Mouse (Mus musculus) hindbrain, postnatal 0 days (tissue): ENCODE data around the gene Fbxl22. TPM values are rescaled to one million over a fixed set of nuclear protein-coding genes. Genes with fewer than 3 reads are reported as not detected.

Experiments
- ATAC-seq: fragments of 200-750 bp; cut with Nextera tagmentation; 2 replicates; pipeline ENCODE4 v1.8.0; 2017; ENCODE audit warnings: mild to moderate bottlenecking, moderate TSS enrichment, moderate library complexity
- DNase-seq: peaks from one replicate; pipeline ENCODE4 v3.0.0-alpha.2; 2015; ENCODE audit warnings: low spot score
- H3K27ac ChIP-seq: fragments of 300-500 bp; sonication (generic); 2 replicates; pipeline ENCODE4 v1.5.1; 2014; ENCODE audit warnings: mild to moderate bottlenecking
- H3K27me3 ChIP-seq: fragments of 300-500 bp; sonication (generic); 2 replicates; pipeline ENCODE4 v1.6.1; 2014; ENCODE audit warnings: low read length, mixed read lengths; ENCODE audit not compliant: insufficient read depth
- H3K36me3 ChIP-seq: fragments of 300-500 bp; sonication (generic); 2 replicates; pipeline ENCODE4 v1.6.1; 2014; ENCODE audit warnings: low read length, mixed read lengths; ENCODE audit not compliant: insufficient read depth
- H3K4me1 ChIP-seq: fragments of 300-500 bp; sonication (generic); 2 replicates; pipeline ENCODE4 v1.6.1; 2014; ENCODE audit warnings: antibody characterized with exemption, low read length, mixed read lengths; ENCODE audit not compliant: insufficient read depth
- H3K4me2 ChIP-seq: fragments of 300-500 bp; sonication (generic); 2 replicates; pipeline ENCODE4 v1.6.1; 2014; ENCODE audit warnings: low read depth, mild to moderate bottlenecking, low read length, moderate library complexity, mixed read lengths
- H3K4me3 ChIP-seq: fragments of 300-500 bp; sonication (generic); 2 replicates; pipeline ENCODE4 v1.5.1; 2014; ENCODE audit warnings: low read length
- H3K9ac ChIP-seq: fragments of 300-500 bp; sonication (generic); replicated peaks from 2 replicates; pipeline ENCODE4 v1.6.1; 2014; ENCODE audit warnings: mild to moderate bottlenecking, low read length, moderate library complexity, mixed read lengths
- H3K9me3 ChIP-seq: fragments of 300-500 bp; sonication (generic); 2 replicates; pipeline ENCODE4 v1.6.1; 2016; ENCODE audit warnings: low read length, mixed read lengths
- CTCF ChIP-seq: IDR thresholded peaks from 2 replicates; pipeline ENCODE4 v1.5.1; 2016; ENCODE audit warnings: antibody characterized with exemption, control low read depth, low read depth
- WGBS: fragments of 180-500 bp; shearing (Covaris S2); extraction: QIAGEN DNeasy Blood & Tissue Kit; methylation state at CpG from one replicate; pipeline ENCODE4 v1.1.7; 2014; 5-methylcytosine and 5-hydroxymethylcytosine counted together
- polyA plus RNA-seq: library from polyadenylated mRNA; unstranded; fragments of >200 nt; fragmentation: Nextera tagmentation; extraction: Ambion mirVana; gene quantifications from 2 replicates; pipeline ENCODE4 v1.2.1, GENCODE M21; 2015
- total RNA-seq: library from RNA; depleted of rRNA; stranded (reverse); fragments of >200 nt; gene quantifications from 2 replicates; pipeline ENCODE4 v1.2.3, GENCODE M21; 2014

Gene Fbxl22
- total and polyA plus RNA-seq, 2 experiments from 2014 or later, result 0.26 to 0.63 TPM

DNA sequence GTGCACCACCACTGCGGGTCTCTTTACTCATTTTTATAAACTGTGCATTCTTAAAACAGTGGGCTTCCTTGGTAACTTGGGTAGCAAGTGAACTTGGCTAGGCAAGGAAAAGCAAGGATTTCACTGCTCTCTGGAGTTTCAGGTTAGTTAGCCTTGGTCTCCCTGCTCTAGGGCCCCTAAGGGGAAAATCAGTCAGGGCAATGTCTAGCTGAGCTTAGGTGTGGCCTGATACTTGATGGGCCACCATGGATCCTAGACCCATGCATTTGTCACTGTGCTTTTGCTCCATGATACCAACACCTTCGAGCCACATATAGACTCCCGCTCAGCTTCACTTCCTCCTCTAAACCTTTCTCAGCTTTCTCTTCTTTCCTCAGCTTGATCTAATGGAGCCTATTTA lies 7.2 kb upstream of the Fbxl22 start:
- Histone ChIP-seq H3K36me3 (peaks cover 40% of the 10 kb centered on the region), H3K4me3 (no peak overlapping the region), H3K9ac (no peak overlapping the region), H3K9me3 (no peaks in the 10 kb centered on the region), H3K4me1 (no peaks in the 10 kb centered on the region), H3K27me3 (no peaks in the 10 kb centered on the region), H3K27ac (no peak overlapping the region), H3K4me2 (no peak overlapping the region)
- DNase-seq (no peak), ATAC-seq (no peak)
- no peak for TF ChIP-seq CTCF
- 95% methylated on average over 3 of the region's 3 CpGs for WGBS

DNA sequence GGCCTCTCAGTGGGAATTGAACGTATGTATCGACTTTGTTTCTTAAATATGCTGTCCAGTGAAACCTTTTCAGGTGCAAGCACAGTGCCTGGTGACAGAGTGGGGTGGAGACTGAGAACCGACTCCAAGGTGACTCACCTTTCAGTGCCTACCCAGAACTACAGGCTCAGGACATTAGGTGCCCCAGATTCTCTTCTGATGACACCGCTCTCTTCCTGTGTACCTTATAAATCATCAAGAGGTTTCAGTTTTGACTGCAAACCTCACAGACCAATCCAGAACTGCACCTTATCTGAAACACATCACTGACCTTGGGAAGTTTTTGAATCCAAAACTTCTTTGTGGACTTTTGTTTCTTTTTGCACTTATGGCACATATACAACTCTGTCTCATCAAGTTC lies 5.9 kb upstream of the Fbxl22 start:
- DNase-seq, result no peak
- Histone ChIP-seq H3K4me3 (no peak overlapping the region), H3K9ac (no peak overlapping the region), H3K4me1 (no peaks in the 10 kb centered on the region), H3K9me3 (no peaks in the 10 kb centered on the region), H3K27ac (no peak overlapping the region), H3K36me3 (peaks cover 38% of the 10 kb centered on the region), H3K4me2 (no peak overlapping the region), H3K27me3 (no peaks in the 10 kb centered on the region)
- 92% methylated on average over 4 of the region's 4 CpGs for WGBS
- TF ChIP-seq CTCF, result no peak
- ATAC-seq, result no peak

DNA sequence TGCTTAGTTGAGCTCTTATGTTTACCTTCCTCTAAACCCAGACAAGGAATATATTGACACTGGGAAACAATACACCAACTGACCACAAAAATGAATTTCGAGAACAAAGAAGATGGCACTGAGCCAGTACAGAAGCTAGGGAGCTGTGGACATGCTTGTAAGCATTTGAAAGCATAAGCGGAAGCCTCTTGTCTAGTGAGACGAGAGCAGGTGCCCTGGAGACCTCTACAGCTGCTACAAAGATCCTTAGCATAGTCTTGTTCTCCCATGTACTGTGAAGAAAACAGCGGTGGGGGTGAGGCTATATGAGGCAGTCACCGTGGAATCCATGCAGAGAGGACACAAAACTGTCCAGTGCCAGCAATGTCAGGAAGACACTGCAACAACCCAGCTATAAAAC lies 4.5 kb upstream of the Fbxl22 start:
- DNase-seq (peak; percentile 40), ATAC-seq (no peak)
- TF ChIP-seq CTCF, result no peak
- H3K4me3 ChIP-seq, result no peak overlapping the region
- H3K27me3 ChIP-seq, result no peaks in the 10 kb centered on the region
- no peaks in the 10 kb centered on the region for H3K4me1 ChIP-seq
- no peak overlapping the region for H3K9ac ChIP-seq
- H3K4me2 ChIP-seq, result no peak overlapping the region
- no peak overlapping the region for H3K27ac ChIP-seq
- H3K9me3 ChIP-seq, result no peaks in the 10 kb centered on the region
- 18% methylated on average over 5 of the region's 5 CpGs for WGBS
- H3K36me3 ChIP-seq, result peaks cover 35% of the 10 kb centered on the region

DNA sequence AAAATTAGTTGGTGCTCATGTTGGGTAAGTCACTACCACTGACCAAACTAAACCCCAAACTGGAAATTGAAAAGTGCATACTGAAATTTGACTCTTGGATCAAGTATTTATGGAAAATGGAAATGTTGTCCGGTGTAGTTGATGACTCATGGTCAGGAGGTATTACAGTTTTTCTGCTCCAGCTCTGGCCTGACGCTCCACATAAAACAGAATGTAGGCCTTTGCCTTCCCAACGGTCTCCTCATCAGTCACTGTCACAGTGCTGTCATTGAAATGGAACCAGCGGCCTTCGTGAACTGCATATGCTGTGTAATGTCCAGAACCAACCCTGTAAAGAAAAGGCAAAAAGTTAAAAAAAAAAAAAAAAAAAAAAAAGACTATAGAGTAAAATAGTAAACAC lies 3.9 kb upstream of the Fbxl22 start:
- Histone ChIP-seq H3K9me3 (no peaks in the 10 kb centered on the region), H3K27me3 (no peaks in the 10 kb centered on the region), H3K4me3 (no peak overlapping the region), H3K4me2 (no peak overlapping the region), H3K4me1 (no peaks in the 10 kb centered on the region), H3K9ac (no peak overlapping the region), H3K36me3 (peaks cover 33% of the 10 kb centered on the region), H3K27ac (no peak overlapping the region)
- DNase-seq (no peak), ATAC-seq (no peak)
- WGBS, result 69% methylated on average over 5 of the region's 5 CpGs
- TF ChIP-seq CTCF, result no peak

DNA sequence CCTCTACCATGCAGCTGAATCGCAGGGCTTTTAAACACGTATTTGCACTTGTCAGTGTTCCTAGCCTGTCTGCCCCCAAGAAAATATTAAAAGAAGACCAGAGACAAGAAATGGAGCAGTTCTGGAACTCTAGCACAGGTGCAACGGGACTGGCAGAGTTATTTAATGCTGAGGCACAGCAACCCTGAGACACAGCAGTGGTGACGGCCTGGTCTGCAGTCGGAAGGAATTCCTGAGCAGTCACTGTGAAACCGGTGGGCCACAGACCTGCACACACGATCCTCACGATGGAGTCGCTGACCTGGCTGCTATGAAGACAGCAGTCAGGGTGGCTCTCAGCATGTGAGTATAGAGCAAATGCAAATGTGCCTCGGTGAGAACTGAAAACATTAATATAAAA lies 3.4 kb upstream of the Fbxl22 start:
- no peak for ATAC-seq
- no peaks in the 10 kb centered on the region for H3K9me3 ChIP-seq
- H3K4me1 ChIP-seq, result 0 out of 2 replicates have a peak, but pooled peaks cover under 1% of the 10 kb centered on the region
- no peak overlapping the region for H3K4me2 ChIP-seq
- H3K27me3 ChIP-seq, result no peaks in the 10 kb centered on the region
- DNase-seq, result no peak
- H3K27ac ChIP-seq, result no peak overlapping the region
- H3K4me3 ChIP-seq, result no peak overlapping the region
- WGBS, result 78% methylated on average over 10 of the region's 10 CpGs
- H3K36me3 ChIP-seq, result peaks cover 33% of the 10 kb centered on the region
- TF ChIP-seq CTCF, result no peak
- no peak overlapping the region for H3K9ac ChIP-seq

DNA sequence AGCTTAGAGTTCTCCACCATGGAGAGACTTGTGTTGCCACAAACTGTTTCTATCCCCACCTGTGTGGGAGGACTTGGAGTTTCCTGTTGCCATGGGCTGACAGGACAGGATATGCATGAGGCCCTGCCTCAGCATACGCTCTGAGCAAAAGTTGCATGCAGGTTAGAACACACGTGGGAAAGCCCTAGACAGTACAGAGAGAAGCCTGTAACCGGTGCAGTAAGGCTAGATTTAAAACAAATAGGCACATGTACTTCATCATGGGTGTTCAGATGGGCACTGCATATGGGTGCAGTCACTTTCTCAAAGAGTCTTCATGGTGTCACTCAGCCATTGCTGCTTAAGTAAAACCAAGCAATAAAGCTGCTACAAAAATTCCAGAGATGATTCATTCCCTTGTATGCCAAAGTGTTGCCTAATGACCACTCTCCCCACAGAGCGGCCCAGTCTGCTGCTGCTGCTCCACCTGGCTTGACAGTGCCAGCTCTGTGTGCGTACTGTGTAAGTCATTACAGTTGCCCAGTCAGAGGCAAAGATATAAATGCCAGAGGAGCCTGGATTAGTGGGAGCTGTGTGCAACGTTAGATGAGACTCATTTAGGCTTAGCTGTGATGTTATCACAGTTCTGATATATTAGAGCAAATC lies 2.0 kb upstream of the Fbxl22 start:
- H3K4me2 ChIP-seq, result no peak overlapping the region
- H3K9ac ChIP-seq, result no peak overlapping the region
- H3K4me1 ChIP-seq, result 0 out of 2 replicates have a peak, but pooled peaks cover 3% of the 10 kb centered on the region
- WGBS, result 80% methylated on average over 6 of the region's 6 CpGs
- no peak for ATAC-seq
- peaks cover 33% of the 10 kb centered on the region for H3K36me3 ChIP-seq
- DNase-seq, result no peak
- H3K27ac ChIP-seq, result no peak overlapping the region
- H3K4me3 ChIP-seq, result no peak overlapping the region
- no peaks in the 10 kb centered on the region for H3K9me3 ChIP-seq
- TF ChIP-seq CTCF, result no peak
- H3K27me3 ChIP-seq, result no peaks in the 10 kb centered on the region

DNA sequence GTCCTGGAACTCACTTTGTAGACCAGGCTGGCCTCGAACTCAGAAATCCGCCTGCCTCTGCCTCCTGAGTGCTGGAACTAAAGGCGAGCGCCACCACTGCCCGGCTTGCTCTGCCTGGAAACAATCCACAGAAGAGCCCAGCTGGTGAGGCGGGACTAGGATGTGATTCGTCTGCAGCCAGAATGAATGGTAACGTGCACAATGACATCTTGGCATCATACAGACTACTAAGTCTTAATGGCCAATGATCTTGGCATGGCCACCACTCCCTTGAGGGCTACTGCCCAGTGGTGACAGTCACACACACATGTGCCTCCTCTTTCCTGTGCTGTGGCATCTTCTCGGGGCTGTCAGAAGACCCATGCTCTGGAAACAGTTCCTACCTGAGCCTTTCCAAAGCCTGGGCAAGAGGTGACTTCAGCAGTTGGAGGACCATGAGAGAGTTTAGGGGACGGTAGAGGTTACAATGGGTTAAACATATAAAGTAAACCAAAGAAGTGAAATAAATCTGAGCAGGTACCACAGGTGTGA lies 1.4 kb upstream of the Fbxl22 start:
- 0 out of 2 replicates have a peak, but pooled peaks cover 3% of the 10 kb centered on the region for H3K4me1 ChIP-seq
- no peak overlapping the region for H3K4me2 ChIP-seq
- no peaks in the 10 kb centered on the region for H3K9me3 ChIP-seq
- no peak overlapping the region for H3K9ac ChIP-seq
- ATAC-seq (no peak), DNase-seq (no peak)
- no peak overlapping the region for H3K4me3 ChIP-seq
- WGBS, result 75% methylated on average over 10 of the region's 10 CpGs
- peaks cover 33% of the 10 kb centered on the region for H3K36me3 ChIP-seq
- H3K27me3 ChIP-seq, result no peaks in the 10 kb centered on the region
- no peak for TF ChIP-seq CTCF
- no peak overlapping the region for H3K27ac ChIP-seq
